ENCODE assay signal across 13 mouse cellular contexts in genomic region chr12:111437222-111437900, GRCm38 (mm10). TPM values are rescaled to one million over a fixed set of nuclear protein-coding genes. Genes with fewer than 3 reads are reported as not detected.
DNase-seq lines count a peak whose midpoint lies in the region; ATAC-seq and TF ChIP-seq lines count a peak whose summit lies in the region.
"Had no signal": no experiment of that assay in that cellular context is flagged by ENCODE, and none has a peak within 500 bp of the region (broad histone marks: within the 10 kb centered on the region; RNA-seq: fewer than 3 reads in every experiment).

No protein-coding gene starts in this region.

- peaks cover 15% of the 10 kb centered on the region for H3K27me3 ChIP-seq in intestine, embryonic 16.5 days (replicated peaks; ENCODE audit: control insufficient read depth, insufficient read depth, low read length)
- H3K27me3 ChIP-seq in hindbrain, embryonic 10.5 days (ENCODE audit: insufficient read depth, poor library complexity, severe bottlenecking): peaks cover 83% of the 10 kb centered on the region

- no peak overlapping the region for H3K4me3 ChIP-seq in gastrocnemius, adult 2 months
- no peak overlapping the region for H3K4me3 ChIP-seq in intestine, embryonic 16.5 days (ENCODE audit: low read length)
- H3K4me3 ChIP-seq in hindbrain, embryonic 10.5 days: no peak overlapping the region
- H3K4me3 ChIP-seq: layer of hippocampus, adult 2 months; limb, embryonic 15.5 days had no signal

- no peaks in the 10 kb centered on the region for H3K36me3 ChIP-seq in intestine, embryonic 16.5 days (ENCODE audit: control insufficient read depth, insufficient read depth, low read length)
- no peaks in the 10 kb centered on the region for H3K36me3 ChIP-seq in hindbrain, embryonic 10.5 days
- H3K36me3 ChIP-seq: limb, embryonic 15.5 days had no signal

- H3K27ac ChIP-seq in gastrocnemius, adult 2 months: peak overlapping the region; percentile 79
- peak overlapping the region; percentile 73 for H3K27ac ChIP-seq in intestine, embryonic 16.5 days (ENCODE audit: low read length)
- no peak overlapping the region for H3K27ac ChIP-seq in hindbrain, embryonic 10.5 days
- H3K27ac ChIP-seq: layer of hippocampus, adult 2 months; limb, embryonic 15.5 days had no signal

- H3K9me3 ChIP-seq in intestine, embryonic 16.5 days (ENCODE audit: control insufficient read depth, low read length): no peaks in the 10 kb centered on the region
- no peaks in the 10 kb centered on the region for H3K9me3 ChIP-seq in hindbrain, embryonic 10.5 days
- H3K9me3 ChIP-seq: limb, embryonic 15.5 days had no signal

- intact Hi-C loops in gastrocnemius, adult 2 months (cut with DNase I): no loop called here
- intact Hi-C loops in gastrocnemius, postnatal 36 days (cut with DNase I): no loop called here

- no peak for DNase-seq in gastrocnemius, adult 2 months
- DNase-seq in gastrocnemius, postnatal 36 days: no peak
- DNase-seq in lung, postnatal 25 days (ENCODE audit: low spot score): peak; percentile 43
- no peak for DNase-seq in lung, adult 18-20 months
- no peak for DNase-seq in cerebellum, adult 8-10 months
- DNase-seq in hindbrain, embryonic 10.5 days (ENCODE audit: low spot score): no peak
- DNase-seq: cerebellum, postnatal 36 days had no signal

- no peak for TF ChIP-seq CTCF in gastrocnemius, adult 2 months (IDR thresholded peaks at IDR 0.05)

- no peak overlapping the region for H3K4me2 ChIP-seq in intestine, embryonic 16.5 days (ENCODE audit: low read depth, low read length)
- H3K4me2 ChIP-seq: limb, embryonic 15.5 days had no signal

- H3K4me1 ChIP-seq in intestine, embryonic 16.5 days (ENCODE audit: control insufficient read depth, insufficient read depth, low read length): peaks cover 34% of the 10 kb centered on the region
- peaks cover 44% of the 10 kb centered on the region for H3K4me1 ChIP-seq in hindbrain, embryonic 10.5 days (replicated peaks)

- peak; percentile 6; the same call in 1 of the 2 replicates for ATAC-seq in intestine, embryonic 16.5 days
- peak; percentile 54; the same call in 1 of the 2 replicates for ATAC-seq in monocyte, adult 5-6 weeks (replicated peaks; ENCODE audit: insufficient number of reproducible peaks, low FRiP score, low TSS enrichment, poor library complexity, severe bottlenecking)

- no peak overlapping the region for H3K9ac ChIP-seq in intestine, embryonic 16.5 days (ENCODE audit: low read depth, low read length)
- H3K9ac ChIP-seq: limb, embryonic 15.5 days had no signal

- WGBS in intestine, embryonic 16.5 days: 63% methylated on average over 5 of the region's 5 CpGs
- 73% methylated on average over 5 of the region's 5 CpGs for WGBS in hindbrain, embryonic 10.5 days

RNA-seq across cellular contexts. Expression of gene Tnfaip2, which starts 4.9 kb away (rescaled TPM):
- 10 to 100 TPM; 29.1 to 54.8 TPM for total RNA-seq in gastrocnemius, adult 2 months (2021)
- 10 to 100 TPM; 22.0 to 22.6 TPM for total RNA-seq in gastrocnemius, postnatal 36 days (2021)
- 2.7 and 3.5 TPM in 2 replicates for polyA plus RNA-seq in intestine, embryonic 16.5 days (2015; fragmentation: Nextera tagmentation; extraction: Ambion mirVana)
- total RNA-seq in monocyte, adult 5-6 weeks (2017): 25.9 to 40.4 TPM (median 27.4 TPM) in 3 replicates
- 3.0 and 3.2 TPM in 2 replicates for polyA plus RNA-seq in hindbrain, embryonic 10.5 days (2016; fragmentation: Nextera tagmentation; extraction: Ambion mirVana)

RNA-seq across cellular contexts. Expression of gene Exoc3l4, which starts 20.5 kb away (rescaled TPM):
- total RNA-seq in gastrocnemius, adult 2 months (2021): 1 to 10 TPM in 1 of 2 experiments, under 1 TPM in 1; 0.56 to 1.5 TPM
- 1 to 10 TPM; 1.8 to 4.6 TPM for total RNA-seq in gastrocnemius, postnatal 36 days (2021)
- polyA plus RNA-seq in intestine, embryonic 16.5 days (2015; fragmentation: Nextera tagmentation; extraction: Ambion mirVana): 20.4 and 29.1 TPM in 2 replicates
- 1.1 TPM in 1 of 3 replicates, not detected in the others for total RNA-seq in monocyte, adult 5-6 weeks (2017)
- 4.7 and 5.4 TPM in 2 replicates for polyA plus RNA-seq in hindbrain, embryonic 10.5 days (2016; fragmentation: Nextera tagmentation; extraction: Ambion mirVana)

RNA-seq across cellular contexts. Expression of gene Lbhd2, which starts 30.8 kb away (rescaled TPM):
- total RNA-seq in gastrocnemius, adult 2 months (2021): not detected
- not detected for total RNA-seq in gastrocnemius, postnatal 36 days (2021)
- polyA plus RNA-seq in intestine, embryonic 16.5 days (2015; fragmentation: Nextera tagmentation; extraction: Ambion mirVana): 1.2 TPM in 2 replicates
- not detected in 3 replicates for total RNA-seq in monocyte, adult 5-6 weeks (2017)
- polyA plus RNA-seq in hindbrain, embryonic 10.5 days (2016; fragmentation: Nextera tagmentation; extraction: Ambion mirVana): 0.25 TPM in 1 of 2 replicates, not detected in the other
- total RNA-seq: gastrocnemius, adult 18-20 months; heart, postnatal 25 days had no signal

RNA-seq across cellular contexts. Expression of gene Gm266, which starts 48.3 kb away (rescaled TPM):
- under 1 TPM; 0.20 to 0.33 TPM for total RNA-seq in gastrocnemius, adult 2 months (2021)
- total RNA-seq in gastrocnemius, postnatal 36 days (2021): under 1 TPM; 0.69 to 0.84 TPM
- polyA plus RNA-seq in intestine, embryonic 16.5 days (2015; fragmentation: Nextera tagmentation; extraction: Ambion mirVana): 11.7 and 12.2 TPM in 2 replicates
- total RNA-seq in monocyte, adult 5-6 weeks (2017): not detected in 3 replicates
- 11.6 and 14.1 TPM in 2 replicates for polyA plus RNA-seq in hindbrain, embryonic 10.5 days (2016; fragmentation: Nextera tagmentation; extraction: Ambion mirVana)

RNA-seq across cellular contexts. Expression of gene Cdc42bpb, which starts 59.8 kb away (rescaled TPM):
- 10 to 100 TPM; 16.3 to 24.3 TPM for total RNA-seq in gastrocnemius, adult 2 months (2021)
- total RNA-seq in gastrocnemius, postnatal 36 days (2021): 10 to 100 TPM; 18.6 to 18.7 TPM
- polyA plus RNA-seq in intestine, embryonic 16.5 days (2015; fragmentation: Nextera tagmentation; extraction: Ambion mirVana): 30.1 and 32.5 TPM in 2 replicates
- total RNA-seq in monocyte, adult 5-6 weeks (2017): 37.5 to 41.2 TPM (median 40.7 TPM) in 3 replicates
- 32.6 and 34.7 TPM in 2 replicates for polyA plus RNA-seq in hindbrain, embryonic 10.5 days (2016; fragmentation: Nextera tagmentation; extraction: Ambion mirVana)
